Mouse (Mus musculus) natural killer cell, adult 2 months (primary cell): ENCODE data around the gene Cgnl1.

Experiments used
- DNase-seq, 2 experiments: peaks; one replicate each; pipeline ENCODE4 v3.0.0; 2022; ENCODE audit warnings: low spot score in 2 of 2

Cgnl1 gene

DNA sequence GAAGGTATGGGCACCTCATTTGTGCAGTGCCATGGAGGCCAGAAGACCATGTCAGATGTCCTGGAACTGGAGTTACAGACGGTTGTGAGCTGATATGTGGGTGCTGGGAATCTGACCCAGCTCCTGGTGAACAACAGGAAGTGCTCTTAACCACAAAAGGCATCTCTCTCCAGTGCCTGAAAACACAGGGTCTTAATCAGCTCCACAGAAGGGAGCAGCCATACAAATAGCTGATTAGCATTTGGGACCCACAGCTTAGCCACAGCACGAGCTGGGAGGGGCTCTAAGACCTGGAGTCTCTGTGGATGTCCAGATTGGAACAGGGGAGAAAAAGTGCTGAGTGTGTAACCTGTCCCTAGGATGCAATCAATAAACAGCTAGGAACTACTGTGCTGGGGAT is 4.5 kb downstream of the Cgnl1 start:
- no peak for DNase-seq

DNA sequence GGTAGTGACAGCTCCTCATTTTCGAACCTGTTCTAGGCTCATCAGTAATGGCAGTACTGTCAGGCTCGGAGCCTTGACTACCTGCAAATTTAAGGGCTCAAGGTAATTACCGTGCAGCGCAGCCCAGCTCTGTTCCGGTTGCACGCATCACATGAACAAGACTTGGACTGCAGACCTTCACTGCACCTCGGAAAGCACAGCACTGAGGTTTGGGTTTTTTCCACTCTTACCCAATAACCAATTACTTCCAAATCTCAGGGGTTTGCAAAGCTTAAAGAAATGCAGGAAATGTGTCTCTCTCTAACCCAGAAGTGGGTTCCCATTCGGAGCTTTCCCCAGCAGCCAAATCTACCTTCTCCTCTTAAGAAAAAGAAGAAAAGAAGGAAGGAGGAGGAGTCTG is 5.1 kb downstream of the Cgnl1 start:
- DNase-seq: no peak

DNA sequence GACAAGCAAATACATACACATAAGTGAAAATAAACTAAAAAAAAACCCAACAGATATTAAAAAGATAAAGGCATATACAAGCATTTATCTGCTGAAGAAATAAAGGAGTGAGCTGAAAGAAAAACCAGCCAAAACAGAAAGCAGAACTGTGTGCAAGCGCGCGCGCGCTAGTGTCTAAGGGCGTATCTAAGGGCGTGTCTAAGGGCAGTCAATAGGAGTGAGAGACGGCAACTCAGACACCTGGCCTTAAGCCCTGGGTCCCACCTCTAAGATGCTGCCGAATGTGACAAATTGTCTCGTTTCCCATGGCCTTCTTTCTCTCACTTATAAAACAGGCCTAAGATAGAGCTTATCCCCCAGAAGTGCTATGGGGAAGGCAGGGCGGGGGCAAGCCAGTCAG is 6.9 kb downstream of the Cgnl1 start:
- DNase-seq: no peak

DNA sequence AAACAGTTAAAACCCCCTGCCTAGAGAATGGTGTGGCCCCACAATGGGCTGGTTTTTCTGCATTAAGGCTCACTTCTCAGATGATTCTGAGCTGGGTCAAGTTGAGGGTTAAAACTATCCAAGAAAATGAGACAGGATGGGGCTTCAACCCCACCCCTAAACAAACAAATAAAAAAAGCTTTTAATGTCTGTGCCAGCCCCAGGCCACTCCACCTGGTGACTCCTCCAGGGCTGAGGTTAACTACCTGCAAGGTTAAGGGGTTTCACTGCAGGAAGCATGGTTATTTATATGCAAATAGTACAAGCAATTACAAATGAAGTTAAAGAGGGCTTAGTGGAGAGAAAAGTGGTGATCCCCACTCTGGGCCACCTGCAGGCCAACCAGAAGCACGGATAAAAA is 8.1 kb downstream of the Cgnl1 start:
- no peak for DNase-seq

DNA sequence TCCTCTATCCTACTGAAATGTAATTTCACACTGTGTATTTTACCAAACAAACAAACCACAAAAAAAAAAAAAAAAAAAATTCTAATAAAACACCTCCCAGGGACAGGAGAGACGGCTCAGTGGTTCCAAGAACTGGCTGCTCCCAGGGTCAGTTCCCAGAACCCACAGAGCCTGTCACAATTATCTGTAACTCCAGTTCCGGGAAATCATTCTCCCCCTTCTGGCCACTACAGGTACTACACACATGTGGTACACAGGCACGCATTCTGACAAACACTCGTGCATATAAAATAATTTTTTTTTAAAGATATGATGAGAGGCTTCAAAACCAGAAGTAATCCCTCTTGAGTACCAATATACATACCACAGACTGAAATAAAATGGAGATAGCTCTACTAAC is 9.7 kb downstream of the Cgnl1 start:
- DNase-seq: no peak

DNA sequence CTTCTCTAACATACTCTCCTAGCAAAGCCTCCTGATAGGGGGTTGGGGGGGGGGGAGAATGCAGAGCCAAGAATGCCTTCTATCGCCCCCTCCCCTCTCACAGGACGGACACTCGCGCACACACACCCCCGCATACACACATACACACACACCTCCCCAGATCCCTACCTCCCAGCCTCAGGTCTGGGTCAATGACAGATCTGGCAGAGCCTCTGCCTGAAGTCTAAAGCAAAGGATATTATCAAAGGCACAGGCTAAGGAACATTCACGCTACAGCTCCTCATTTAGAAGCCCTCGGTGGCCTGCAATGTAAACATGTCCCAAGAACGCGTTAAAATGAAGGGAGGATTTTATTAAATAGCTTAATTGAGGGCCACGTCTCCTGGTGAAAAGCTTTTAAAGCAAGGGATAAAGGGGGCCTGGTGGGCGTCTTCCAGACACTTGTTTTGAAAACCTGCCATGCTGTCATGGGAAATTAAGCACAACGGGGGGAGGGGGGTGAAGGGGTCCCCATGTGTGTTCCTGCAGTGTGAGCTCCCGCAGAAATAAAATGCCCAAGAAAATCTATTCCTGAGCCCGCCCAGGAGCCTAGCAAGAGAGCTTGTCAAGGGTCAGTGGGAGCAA is 10.8 kb downstream of the Cgnl1 start:
- DNase-seq: no peak

DNA sequence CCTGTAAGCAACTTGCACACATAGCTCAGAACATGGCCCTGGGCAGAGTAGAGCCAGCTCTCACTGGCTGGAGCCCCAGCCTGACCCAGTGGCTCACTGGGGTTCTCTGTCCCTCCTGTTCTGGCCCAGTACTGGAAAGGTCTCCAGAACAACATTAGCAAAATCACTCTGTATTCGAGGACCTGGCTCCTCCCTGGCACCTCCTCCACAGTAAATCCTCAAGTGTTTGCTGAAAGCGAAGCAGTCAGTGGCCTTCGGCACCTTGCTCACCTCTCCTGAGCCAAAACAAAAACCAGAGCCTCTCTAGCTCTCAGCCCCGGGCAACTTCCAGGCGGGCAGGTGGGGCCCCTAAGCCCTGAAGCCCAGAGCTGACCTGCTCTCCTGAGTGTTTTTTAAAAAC is 11.5 kb downstream of the Cgnl1 start:
- no peak for DNase-seq

DNA sequence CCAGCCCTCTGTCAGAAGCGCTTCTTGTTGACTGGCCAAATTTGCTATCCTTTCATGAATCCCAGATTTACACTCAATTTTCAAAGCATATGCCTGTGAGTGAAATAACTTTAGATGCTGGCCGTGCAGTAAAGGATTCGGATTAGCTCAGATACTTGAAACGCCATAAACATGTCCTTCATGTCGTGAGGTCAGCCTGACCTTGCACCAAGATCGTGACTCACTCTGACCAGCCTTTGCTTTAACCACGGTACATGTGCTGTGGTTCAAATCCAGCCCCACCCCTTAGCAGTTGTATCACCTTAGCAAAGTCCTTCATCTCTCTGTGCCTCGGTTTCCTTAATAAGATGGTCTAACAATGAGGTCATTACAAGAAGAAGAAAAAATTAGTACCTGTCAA is 14.0 kb downstream of the Cgnl1 start:
- DNase-seq: no peak

DNA sequence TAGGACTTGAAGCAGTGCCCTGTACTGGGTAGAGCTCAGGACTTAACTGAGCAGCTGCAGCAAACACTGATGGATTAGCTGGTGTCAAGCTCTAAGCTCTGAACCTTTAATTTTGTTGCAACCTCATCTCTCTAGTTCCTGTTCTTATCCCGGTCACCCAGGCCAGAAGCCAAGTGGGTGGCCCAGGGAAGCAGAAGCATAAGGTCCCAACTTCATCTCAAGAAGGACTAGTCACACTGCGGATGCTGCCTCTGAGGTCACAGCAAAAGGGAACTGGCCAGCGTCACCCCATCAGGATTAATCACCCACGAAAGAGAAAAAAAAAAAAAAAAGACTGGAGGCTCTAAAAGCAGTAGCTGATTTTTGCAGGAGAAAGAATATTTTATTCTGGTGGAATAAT is 14.5 kb downstream of the Cgnl1 start:
- DNase-seq: no peak

DNA sequence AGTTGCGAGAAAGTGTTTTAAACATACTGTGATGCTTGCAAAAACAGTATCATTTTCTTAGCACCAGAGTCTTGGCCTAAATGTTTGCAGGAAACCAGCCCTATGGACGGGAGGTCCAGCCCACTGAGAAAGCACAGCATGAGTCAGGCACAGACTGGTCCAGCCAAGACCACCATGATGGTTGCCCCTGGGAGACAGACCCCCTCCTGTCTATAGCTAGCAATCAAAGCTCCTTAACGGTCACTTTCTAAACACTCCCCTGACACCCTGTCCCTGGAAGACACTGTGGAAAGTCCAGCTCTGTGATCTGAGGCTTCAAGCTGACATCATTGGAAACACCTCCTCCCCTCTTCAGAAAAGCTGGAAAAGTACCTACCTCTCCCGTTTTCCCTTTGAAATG is 17.4 kb downstream of the Cgnl1 start:
- no peak for DNase-seq

DNA sequence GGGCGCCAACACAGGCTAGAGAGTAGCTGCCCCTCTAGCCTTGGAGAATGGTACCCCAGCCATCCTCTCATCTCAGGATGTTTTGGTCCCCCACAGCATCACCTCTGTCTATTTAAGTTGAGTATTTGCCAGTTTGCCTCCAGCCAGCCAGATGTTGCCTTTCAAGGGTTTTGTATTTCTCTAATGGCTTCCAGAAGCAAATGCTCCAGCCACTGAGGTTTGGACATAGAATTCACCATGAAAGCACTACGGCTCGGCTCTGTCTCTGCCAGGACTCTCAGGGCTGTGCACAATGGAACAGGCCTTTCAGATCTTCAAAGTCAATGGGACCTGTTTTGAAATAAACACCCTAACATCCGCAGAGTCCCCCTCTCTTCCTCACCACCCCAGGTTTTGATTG is 17.9 kb downstream of the Cgnl1 start:
- no peak for DNase-seq

DNA sequence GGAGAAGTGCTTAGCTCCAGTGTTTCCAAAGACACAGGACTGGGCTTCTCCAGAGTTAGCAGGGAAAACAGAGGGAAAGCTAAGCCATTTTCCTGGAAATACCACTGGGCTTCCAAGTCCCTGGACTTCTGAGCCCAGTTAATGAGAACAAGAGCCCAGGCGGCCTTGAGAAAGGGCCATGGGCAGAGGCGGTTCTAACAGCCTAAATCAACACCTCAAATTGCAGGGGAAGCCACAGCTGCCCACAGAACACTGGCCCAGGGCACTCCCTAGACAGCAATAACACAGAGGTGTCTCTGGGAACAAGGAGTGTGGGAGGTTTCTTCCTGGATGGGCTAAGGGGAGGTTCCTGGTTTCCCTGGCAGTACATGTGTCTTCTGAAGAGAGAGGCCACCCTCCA is 18.3 kb downstream of the Cgnl1 start:
- no peak for DNase-seq

DNA sequence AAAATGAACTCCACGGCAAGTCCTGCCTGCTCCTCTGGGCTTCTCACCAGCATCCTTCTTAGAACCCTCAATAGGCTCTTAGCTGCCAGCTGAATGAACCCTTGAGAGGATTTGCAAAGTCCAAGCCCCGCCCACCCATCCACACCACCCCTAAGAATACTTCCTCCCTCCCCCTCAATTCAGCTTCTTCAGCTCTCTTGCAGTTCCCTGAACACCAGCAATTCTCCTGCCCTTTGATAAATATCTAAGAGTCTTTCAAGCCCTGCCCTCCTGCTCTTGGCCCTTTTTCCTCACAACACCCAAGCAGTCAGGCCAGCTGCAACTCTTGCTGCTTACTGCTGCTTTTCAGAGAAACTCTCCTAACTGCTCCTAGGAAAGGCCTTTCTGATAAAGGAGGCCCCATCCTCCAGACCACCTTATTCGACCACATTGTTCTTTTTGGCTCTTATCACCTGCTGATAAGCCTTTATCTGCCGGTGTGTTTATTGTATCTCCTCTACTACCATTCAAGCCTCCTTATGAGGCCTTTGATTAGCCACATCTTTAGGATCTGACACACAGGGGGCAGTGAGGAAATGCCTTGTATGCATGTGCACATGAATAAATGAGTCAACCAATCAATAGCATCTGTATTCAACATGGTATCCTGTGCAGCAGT is 21.3 kb downstream of the Cgnl1 start:
- no peak for DNase-seq

DNA sequence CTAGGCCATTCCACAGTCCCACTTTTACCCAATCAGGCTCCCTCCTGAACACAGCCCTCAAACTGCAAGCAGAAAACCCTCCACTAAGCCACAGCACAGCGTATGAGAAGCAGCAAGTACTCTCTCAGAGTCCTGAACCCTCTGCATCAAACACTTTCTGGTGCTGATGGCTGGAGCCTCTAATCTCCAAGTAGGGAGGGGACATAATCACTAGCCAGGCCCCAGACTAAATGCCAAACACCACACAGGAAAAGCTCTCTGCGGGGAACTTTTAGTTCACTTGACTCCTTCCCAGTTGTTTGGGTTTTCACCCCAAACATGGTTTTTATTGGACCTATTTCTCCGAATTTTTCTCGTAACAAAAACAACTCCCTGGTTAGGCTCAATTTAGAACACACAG is 25.0 kb downstream of the Cgnl1 start:
- DNase-seq: no peak

DNA sequence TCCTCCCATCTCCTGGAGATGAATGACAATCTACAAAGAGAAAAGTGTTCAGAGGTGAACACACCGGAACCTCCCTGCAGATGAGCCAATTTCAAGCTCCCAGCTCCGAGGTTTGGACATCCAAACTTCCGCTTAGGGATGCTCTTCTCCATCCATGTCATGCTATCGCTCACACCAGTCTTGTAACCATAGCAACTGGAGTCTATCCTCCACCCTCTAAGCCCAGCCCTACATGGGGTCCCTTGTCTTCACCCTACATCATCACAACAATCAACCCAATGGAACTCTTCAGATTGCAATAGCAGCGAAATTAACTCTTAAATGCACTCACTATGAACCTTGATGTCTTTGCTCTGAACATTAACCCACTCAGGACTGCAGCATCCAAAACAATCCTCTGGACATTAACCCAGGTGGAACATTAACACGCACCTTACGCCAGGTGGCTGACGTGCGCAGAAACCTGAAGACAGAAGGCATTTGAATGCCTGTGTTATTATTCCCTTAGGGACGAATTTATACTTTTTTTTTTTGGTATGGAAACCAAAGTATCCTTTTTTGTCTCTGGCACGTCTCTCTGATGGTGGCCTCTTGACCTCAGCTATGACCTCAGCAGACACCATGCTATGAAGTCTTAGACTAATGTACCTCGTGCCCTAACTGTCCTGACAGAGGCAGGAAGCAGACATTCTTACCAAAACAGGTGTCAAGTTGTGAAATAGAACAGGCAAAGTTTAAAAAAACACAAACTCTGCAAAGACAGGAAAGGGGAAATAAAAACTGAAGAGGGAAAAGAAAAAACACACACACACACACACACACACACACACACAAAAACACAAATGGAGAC is 33.1 kb downstream of the Cgnl1 start:
- DNase-seq: no peak

DNA sequence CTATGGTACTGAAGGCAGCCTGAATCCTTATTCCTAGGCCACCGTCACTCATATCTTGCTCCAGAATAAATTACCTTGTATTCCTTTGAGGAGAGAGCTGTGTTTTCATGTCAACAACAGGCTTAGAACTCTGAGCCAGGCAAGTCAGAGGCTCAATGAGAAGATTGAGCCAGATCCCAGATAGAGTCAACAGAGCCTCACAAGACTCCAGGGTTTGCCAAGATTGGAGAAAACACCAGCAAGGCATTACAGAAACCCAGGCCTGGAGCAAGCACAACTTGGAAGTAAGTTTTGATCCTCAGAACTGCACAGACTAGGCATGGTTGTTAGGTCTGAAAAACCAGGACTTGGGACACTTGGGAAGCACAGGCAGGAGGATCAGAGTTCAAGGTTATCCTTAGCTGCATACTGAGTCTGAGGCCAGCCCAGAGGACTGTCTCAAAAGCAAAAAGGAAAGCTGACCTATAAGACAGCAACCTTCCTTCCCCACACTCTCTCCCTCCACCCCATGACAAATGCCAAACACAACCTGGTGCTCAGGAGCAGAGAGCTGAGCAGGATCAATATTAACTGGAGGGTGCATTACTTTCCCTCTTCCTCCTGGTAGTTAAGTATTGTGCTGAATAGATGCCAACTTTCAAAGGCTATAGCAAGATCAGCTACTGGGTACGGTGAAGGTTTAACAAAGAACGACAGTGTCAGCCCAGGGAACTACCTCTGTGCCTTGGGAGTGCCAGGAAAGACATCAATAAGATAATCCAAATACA is 34.0 kb downstream of the Cgnl1 start:
- no peak for DNase-seq

DNA sequence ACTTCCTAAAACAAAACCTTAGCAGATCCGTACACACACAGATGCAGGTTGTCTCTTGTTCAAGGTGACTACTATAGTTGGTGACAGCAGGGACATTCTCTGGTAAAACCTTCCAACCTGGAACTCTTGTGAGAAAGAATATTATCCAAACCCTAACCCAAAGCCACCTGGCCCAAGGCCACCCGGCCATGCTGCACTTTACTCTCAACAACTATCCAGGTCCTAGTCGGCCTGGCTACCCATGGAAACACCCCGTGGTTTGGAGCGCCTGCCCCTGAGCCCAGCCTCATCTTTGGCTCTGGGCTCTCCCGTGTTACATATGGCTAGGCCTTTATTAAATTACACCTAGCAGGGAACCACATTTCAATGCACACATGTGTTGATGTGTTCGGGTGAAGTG is 35.5 kb downstream of the Cgnl1 start:
- no peak for DNase-seq

DNA sequence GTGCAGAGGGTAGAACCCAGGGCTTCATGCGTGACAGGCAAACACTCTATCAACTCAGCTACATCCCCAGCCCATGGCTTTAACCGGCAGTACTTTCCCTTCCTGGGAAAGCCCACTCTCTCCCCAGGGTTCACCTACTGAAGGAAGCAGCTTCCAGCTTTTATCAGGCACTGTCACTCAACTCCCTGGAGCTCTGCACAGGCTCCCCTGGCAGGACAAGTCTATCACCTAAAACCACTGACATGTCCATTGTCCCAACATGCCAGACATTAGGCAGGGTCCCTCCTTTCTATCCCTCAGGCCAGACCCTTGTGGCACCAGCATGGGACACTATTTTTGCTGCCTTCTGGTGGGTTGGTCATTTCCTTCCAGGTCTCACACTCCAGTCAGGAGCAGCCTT is 37.8 kb downstream of the Cgnl1 start:
- DNase-seq: no peak

DNA sequence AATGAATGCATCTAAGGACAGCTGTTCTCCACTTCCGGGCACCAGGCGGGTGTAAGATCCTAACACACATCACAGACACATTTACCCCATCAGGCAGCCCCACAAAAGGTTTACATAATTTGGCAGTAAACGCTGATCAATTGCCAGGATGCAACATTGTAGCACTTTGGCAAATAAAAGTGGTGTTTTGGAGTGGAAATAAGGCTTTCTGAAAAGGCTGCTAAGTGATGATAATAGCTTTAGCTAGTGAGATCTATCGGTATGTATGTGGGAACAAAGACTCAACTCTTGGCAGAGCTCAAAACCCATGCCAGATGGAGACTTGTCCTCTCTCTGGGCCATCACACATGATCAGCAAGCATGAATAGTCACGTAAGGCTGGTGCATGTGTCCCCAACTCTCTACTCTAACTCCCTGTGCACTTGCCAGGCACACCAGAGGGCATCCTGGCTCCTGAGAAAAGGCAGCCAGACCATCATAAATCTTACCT is 42.5 kb downstream of the Cgnl1 start:
- DNase-seq: no peak

DNA sequence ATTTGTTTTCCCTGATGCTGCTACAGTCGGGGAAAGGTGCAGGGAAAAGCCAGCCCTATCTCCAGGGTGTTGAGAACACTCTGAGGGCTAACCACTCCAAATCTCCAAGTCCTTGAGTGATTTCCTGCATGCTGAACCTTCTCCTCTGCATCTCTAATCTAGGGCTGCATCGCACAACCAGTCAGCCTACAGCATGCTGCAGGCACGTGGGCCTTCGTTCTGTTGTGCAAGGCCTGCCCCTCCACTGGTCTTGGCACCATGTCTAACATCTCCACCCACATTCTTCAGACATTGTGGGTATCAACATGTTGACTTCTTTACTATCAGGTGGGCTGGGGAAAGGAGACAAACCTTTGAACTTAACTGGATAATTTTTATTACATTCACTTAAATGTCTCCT is 44.2 kb downstream of the Cgnl1 start:
- DNase-seq: no peak

DNA sequence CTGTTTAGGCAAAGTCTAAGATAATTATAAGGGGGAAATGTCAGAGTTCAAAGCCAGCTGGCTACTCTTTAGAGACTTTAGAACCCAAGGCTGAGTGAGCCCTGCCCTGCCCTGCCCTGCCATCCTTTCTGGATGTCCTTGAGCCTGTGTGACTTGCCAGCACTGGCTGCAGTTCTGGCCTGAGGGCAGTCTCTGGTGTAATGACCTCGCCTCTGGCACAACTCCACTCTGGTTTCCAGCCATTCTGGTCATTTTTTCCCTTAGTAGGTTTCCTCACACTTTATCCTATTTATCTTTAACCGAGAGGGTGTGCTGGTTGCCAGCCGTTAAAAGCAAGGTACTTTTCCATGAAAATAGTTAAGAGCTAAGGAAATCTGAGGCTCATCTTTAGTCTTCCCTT is 45.3 kb downstream of the Cgnl1 start:
- DNase-seq: no peak

DNA sequence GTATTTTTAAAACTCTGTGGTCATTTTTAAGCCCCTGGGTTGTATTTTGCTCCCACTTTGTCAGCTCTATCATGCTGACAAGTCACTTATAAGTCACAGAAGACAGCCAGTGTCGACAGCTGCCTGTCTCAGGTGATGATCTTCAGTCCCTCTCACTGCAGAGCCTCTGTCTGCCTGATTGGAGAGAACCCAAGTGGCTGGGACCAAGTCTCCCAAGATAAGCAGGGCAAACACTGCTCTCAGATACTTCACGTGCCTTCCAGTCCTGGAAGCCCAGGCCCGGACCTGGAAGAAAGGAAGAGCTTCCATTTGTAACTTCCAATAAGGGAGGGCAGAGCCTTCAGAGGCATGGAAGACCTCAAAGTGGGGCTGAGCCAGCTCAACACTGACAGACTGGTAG is 49.0 kb downstream of the Cgnl1 start:
- no peak for DNase-seq
